Mouse (Mus musculus): ENCODE measurements around the gene Psmc3ip. TPM values are rescaled to one million over a fixed set of nuclear protein-coding genes. Genes with fewer than 3 reads are reported as not detected.

The Psmc3ip gene
- polyA plus RNA-seq, 1 experiment, result 30.8 TPM

- no peak for TF ChIP-seq GATA1 (IDR thresholded peaks at IDR 0.05; ENCODE audit: low read length)
These were observed 42.3 kb downstream of the Psmc3ip start for GRCm38 (mm10) chr11:101052751-101053473.

GRCm38 (mm10) chr11:101051617-101052016 lies 43.6 kb downstream of the Psmc3ip start:
- TF ChIP-seq GATA1 (IDR thresholded peaks at IDR 0.05; ENCODE audit: low read length), result no peak

GRCm38 (mm10) chr11:101051051-101051493 lies 44.2 kb downstream of the Psmc3ip start:
- no peak for TF ChIP-seq GATA1 (IDR thresholded peaks at IDR 0.05; ENCODE audit: low read length)

GRCm38 (mm10) chr11:101050359-101050758 lies 44.9 kb downstream of the Psmc3ip start:
- no peak for TF ChIP-seq GATA1 (IDR thresholded peaks at IDR 0.05; ENCODE audit: low read length)

- no peak for TF ChIP-seq GATA1 (IDR thresholded peaks at IDR 0.05; ENCODE audit: low read length)
These were observed 47.7 kb downstream of the Psmc3ip start for GRCm38 (mm10) chr11:101047502-101047901.

DNA sequence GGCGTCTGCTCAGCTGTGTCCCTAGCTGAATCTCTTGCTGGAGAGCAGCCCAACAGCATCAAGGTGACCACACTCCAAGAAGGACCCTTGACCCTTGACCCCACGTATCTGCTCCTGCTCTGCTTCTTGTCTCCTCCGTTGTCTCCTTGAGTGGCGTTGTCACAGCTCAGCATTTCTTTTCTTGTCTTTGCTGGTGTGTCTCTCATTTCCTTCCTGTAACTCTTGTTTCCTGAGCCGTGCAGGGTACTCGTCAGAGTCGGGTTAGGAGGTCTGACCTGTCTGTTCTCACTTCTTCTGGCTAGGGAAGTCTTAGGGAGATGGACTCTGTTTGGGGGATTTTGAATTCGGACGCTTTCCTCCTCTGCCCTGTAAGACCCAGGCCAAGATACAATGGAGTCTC lies 48.8 kb downstream of the Psmc3ip start:
- no peak for TF ChIP-seq GATA1 (IDR thresholded peaks at IDR 0.05; ENCODE audit: low read length)

DNA sequence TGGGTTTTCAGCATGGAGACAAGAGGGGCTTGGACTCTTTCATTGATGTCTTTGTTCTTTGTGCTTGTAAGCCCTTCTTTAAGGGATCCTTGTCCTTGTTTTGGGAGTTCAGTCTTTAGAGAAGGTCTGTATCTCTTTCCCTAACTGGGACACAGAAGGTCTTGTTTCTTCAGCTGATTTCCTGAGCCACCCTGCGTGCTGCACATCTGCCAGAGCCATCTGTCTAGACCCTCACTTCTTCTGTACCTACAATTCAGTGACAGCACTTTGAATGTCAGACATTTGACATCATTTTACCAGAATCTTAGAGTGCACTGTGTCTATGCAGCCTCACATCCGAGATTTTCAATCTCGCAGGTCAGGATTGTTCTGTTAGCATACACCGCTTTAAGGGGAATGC lies 49.4 kb downstream of the Psmc3ip start:
- no peak for TF ChIP-seq GATA1 (IDR thresholded peaks at IDR 0.05; ENCODE audit: low read length)

Other genes with a start within 250 kb of the Psmc3ip start
- 31.6 and 31.7 TPM in 2 replicates for gene Stat5b, start 244.7 kb downstream of the Psmc3ip start, polyA plus RNA-seq (2012)
- gene Stat5a, start 236.1 kb downstream of the Psmc3ip start, polyA plus RNA-seq (2012), result 23.3 and 27.0 TPM in 2 replicates
- gene Stat3, start 155.9 kb downstream of the Psmc3ip start, polyA plus RNA-seq (2012), result 10.6 and 22.4 TPM in 2 replicates
- gene Cavin1, start 124.5 kb downstream of the Psmc3ip start, polyA plus RNA-seq (2012), result 0.93 and 1.4 TPM in 2 replicates
- 50.3 and 55.2 TPM in 2 replicates for gene Atp6v0a1, start 86.0 kb downstream of the Psmc3ip start, polyA plus RNA-seq (2012)
- 3.7 and 8.6 TPM in 2 replicates for gene Naglu, start 25.4 kb downstream of the Psmc3ip start, polyA plus RNA-seq (2012)
- 0.06 and 0.09 TPM in 2 replicates for gene Hsd17b1, start 17.0 kb downstream of the Psmc3ip start, polyA plus RNA-seq (2012)
- gene Coasy, start 12.9 kb downstream of the Psmc3ip start, polyA plus RNA-seq (2012), result 39.5 and 44.5 TPM in 2 replicates
- 16.7 and 22.4 TPM in 2 replicates for gene Mlx, start 8.2 kb downstream of the Psmc3ip start, polyA plus RNA-seq (2012)
- gene Retreg3, start 24.5 kb upstream of the Psmc3ip start, polyA plus RNA-seq (2012), result 11.0 and 12.6 TPM in 2 replicates
- gene Tubg1, start 24.5 kb upstream of the Psmc3ip start, polyA plus RNA-seq (2012), result 107 and 114 TPM in 2 replicates
- not detected in 2 replicates for gene Tubg2, start 60.5 kb upstream of the Psmc3ip start, polyA plus RNA-seq (2012)
- 0.01 and 0.02 TPM in 2 replicates for gene Cntnap1, start 75.1 kb upstream of the Psmc3ip start, polyA plus RNA-seq (2012)
- gene Plekhh3, start 75.9 kb upstream of the Psmc3ip start, polyA plus RNA-seq (2012), result 2.3 and 2.8 TPM in 2 replicates
- not detected in 2 replicates for gene Ccr10, start 80.0 kb upstream of the Psmc3ip start, polyA plus RNA-seq (2012)
- 1.3 and 3.6 TPM in 2 replicates for gene Ezh1, start 131.0 kb upstream of the Psmc3ip start, polyA plus RNA-seq (2012)
- 0.08 TPM in 1 of 2 replicates, not detected in the other for gene Ramp2, start 150.6 kb upstream of the Psmc3ip start, polyA plus RNA-seq (2012)
- 122 and 174 TPM in 2 replicates for gene Vps25, start 158.3 kb upstream of the Psmc3ip start, polyA plus RNA-seq (2012)
- gene Wnk4, start 165.1 kb upstream of the Psmc3ip start, polyA plus RNA-seq (2012), result 60.9 and 68.4 TPM in 2 replicates
- gene Cntd1, start 183.6 kb upstream of the Psmc3ip start, polyA plus RNA-seq (2012), result 0.06 TPM in 2 replicates
- 23.1 and 57.7 TPM in 2 replicates for gene Coa3, start 183.7 kb upstream of the Psmc3ip start, polyA plus RNA-seq (2012)
- 127 and 150 TPM in 2 replicates for gene Becn1, start 206.8 kb upstream of the Psmc3ip start, polyA plus RNA-seq (2012)
- 79.5 and 97.2 TPM in 2 replicates for gene Psme3, start 220.8 kb upstream of the Psmc3ip start, polyA plus RNA-seq (2012)
- gene Aoc2, start 229.6 kb upstream of the Psmc3ip start, polyA plus RNA-seq (2012), result 6.2 and 8.6 TPM in 2 replicates
- gene Aoc3, start 235.2 kb upstream of the Psmc3ip start, polyA plus RNA-seq (2012), result 0.05 TPM in 1 of 2 replicates, not detected in the other